Mouse (Mus musculus): ENCODE measurements around the gene Arhgap5. TPM values are rescaled to one million over a fixed set of nuclear protein-coding genes. Genes with fewer than 3 reads are reported as not detected.
A peak's percentile ranks its signal among the peaks of the same experiment; 100 is the strongest.

Arhgap5 gene
- total and polyA plus RNA-seq, 2 experiments from 2014 or later, result 34.6 to 74.0 TPM

DNA sequence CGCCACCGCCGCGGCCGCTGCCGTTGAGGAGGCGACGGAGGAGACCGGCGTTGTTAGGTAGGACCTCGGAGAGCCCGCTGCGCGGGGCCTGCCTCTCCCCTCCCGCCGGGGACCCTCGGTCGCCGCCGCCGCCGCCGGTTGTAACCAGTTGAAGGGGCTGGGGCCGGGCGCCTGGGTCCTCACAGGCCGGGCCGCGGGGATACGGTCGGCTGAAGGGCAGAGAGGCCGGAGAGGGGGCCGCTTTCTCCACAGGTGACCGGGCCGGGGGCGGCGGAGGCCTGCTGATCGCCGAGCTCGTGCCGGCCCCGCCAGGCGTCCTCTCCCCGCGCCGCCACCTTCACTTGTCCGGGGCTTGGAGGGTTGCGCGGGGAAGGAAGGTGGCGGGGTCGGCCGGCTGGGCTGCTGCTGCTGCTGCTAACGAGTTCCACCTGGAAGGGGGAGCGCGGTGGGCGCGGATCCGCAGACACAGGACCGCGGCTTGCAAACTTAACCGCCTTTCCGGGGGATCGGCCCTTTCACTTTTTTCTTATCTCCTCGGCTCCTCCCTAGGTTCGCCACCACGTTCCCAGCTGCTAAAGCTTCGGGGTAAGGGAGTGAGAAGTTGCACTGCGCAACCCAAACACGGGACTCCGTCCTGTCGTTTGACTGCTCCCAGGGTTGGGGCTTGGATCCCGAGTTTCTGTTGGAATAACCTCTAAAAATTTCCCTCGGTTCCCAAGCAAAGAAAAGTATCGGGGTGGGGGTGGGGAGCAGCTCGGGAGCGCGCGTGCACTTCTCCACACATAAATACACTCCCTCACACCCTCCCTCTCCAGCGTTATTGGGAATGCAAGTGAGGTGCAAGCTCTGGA is 784 bp downstream of the Arhgap5 start:
- DNase-seq (ENCODE audit: low spot score) (peak; percentile 52), ATAC-seq (ENCODE audit: low FRiP score) (peak; percentile 31; the same call in 1 of the 2 replicates)
- no peak for TF ChIP-seq CTCF (IDR thresholded peaks at IDR 0.05)
- no peaks in the 10 kb centered on the region for H3K27me3 ChIP-seq (ENCODE audit: insufficient read depth, low read length)
- H3K36me3 ChIP-seq (ENCODE audit: insufficient read depth, low read length), result no peaks in the 10 kb centered on the region
- under 1% methylated on average over 46 of the region's 78 CpGs for WGBS
- no peaks in the 10 kb centered on the region for H3K9me3 ChIP-seq (ENCODE audit: low read length)
- H3K4me2 ChIP-seq (ENCODE audit: low read depth, low read length, poor library complexity, severe bottlenecking), result peak overlapping the region; percentile 79
- H3K27ac ChIP-seq (ENCODE audit: low read depth, low read length), result peak overlapping the region; percentile 99
- peak overlapping the region; percentile 83 for H3K4me3 ChIP-seq (ENCODE audit: low read depth, low read length)
- H3K9ac ChIP-seq (replicated peaks; ENCODE audit: low read length, poor library complexity, severe bottlenecking), result peak overlapping the region; percentile 99
- peaks cover 3% of the 10 kb centered on the region; the same call in 1 of the 2 replicates for H3K4me1 ChIP-seq (ENCODE audit: insufficient read depth, low read length)

DNA sequence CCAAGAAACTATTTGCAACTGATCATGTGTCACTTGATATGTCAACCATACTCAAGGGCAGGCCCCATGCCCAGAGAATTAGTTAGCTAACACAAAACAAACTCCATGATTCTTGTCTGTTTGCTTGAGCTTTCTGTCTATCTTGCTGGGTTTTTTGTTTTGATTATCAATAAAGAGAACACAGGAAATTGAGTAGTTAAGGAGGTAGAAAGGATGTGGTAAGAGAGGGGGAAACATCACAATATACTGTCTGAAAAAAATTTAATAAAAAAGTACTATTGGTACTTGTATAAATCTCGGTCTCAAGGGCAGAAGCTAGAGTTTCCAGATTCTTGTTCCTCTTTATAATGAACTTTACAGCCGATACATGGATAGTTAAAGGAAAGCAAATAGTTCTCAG is 20.9 kb downstream of the Arhgap5 start:
- no peak overlapping the region for H3K27ac ChIP-seq (ENCODE audit: low read depth, low read length)
- 96% methylated on average over 2 of the region's 2 CpGs for WGBS
- H3K27me3 ChIP-seq (ENCODE audit: insufficient read depth, low read length), result no peaks in the 10 kb centered on the region
- H3K9me3 ChIP-seq (ENCODE audit: low read length), result no peaks in the 10 kb centered on the region
- no peak overlapping the region for H3K4me2 ChIP-seq (ENCODE audit: low read depth, low read length, poor library complexity, severe bottlenecking)
- no peak overlapping the region for H3K4me3 ChIP-seq (ENCODE audit: low read depth, low read length)
- H3K9ac ChIP-seq (replicated peaks; ENCODE audit: low read length, poor library complexity, severe bottlenecking), result no peak overlapping the region
- DNase-seq (ENCODE audit: low spot score), result no peak
- TF ChIP-seq CTCF (IDR thresholded peaks at IDR 0.05), result no peak
- H3K36me3 ChIP-seq (ENCODE audit: insufficient read depth, low read length), result no peaks in the 10 kb centered on the region
- ATAC-seq (ENCODE audit: low FRiP score), result no peak
- H3K4me1 ChIP-seq (ENCODE audit: insufficient read depth, low read length), result no peaks in the 10 kb centered on the region

DNA sequence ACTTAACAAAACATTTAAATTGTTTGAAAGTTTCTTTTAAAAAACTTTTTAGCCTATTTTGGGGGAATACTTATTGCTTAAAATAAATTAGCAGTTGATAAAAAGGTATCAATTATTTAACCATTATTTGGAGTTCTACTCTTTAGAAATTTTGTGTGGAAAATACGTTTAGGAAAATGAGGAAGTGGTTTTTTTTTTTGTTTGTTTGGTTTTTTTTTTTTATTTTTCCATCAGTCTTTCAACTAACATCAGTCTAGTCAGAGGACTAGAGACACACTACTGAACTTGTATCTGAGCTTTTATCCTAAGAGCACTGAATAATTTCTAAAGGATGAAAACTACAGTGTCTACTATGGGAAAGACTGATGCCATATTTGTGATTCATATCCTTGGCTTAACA is 21.7 kb downstream of the Arhgap5 start:
- TF ChIP-seq CTCF (IDR thresholded peaks at IDR 0.05), result no peak
- Histone ChIP-seq H3K4me3 (ENCODE audit: low read depth, low read length) (no peak overlapping the region), H3K4me1 (ENCODE audit: insufficient read depth, low read length) (no peaks in the 10 kb centered on the region), H3K9ac (replicated peaks; ENCODE audit: low read length, poor library complexity, severe bottlenecking) (no peak overlapping the region), H3K9me3 (ENCODE audit: low read length) (no peaks in the 10 kb centered on the region), H3K27ac (ENCODE audit: low read depth, low read length) (no peak overlapping the region), H3K4me2 (ENCODE audit: low read depth, low read length, poor library complexity, severe bottlenecking) (no peak overlapping the region), H3K36me3 (ENCODE audit: insufficient read depth, low read length) (no peaks in the 10 kb centered on the region), H3K27me3 (ENCODE audit: insufficient read depth, low read length) (no peaks in the 10 kb centered on the region)
- ATAC-seq (ENCODE audit: low FRiP score) (no peak), DNase-seq (ENCODE audit: low spot score) (no peak)
- WGBS, result 88% methylated on average over 1 of the region's 1 CpGs

DNA sequence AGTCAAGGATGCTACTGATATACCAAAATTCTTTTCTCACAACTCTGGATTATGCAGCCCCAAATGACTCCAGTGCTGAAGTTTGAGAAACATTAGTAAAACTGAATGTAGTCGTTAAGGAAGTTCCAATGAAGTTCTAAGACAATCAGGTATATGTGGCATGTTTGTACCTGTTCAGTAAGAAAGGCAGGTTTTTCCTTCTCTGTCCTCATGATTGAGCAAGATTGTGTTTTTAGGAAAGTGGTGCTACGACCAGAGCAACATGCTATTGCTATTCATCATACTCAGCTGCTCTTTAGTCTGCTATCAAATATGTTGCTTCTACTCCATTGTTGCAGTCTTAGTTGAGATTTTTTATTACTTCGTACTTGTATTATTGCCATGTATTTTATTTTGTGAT is 26.0 kb downstream of the Arhgap5 start:
- TF ChIP-seq CTCF (IDR thresholded peaks at IDR 0.05), result no peak
- H3K9ac ChIP-seq (replicated peaks; ENCODE audit: low read length, poor library complexity, severe bottlenecking), result no peak overlapping the region
- DNase-seq (ENCODE audit: low spot score) (no peak), ATAC-seq (ENCODE audit: low FRiP score) (no peak)
- no peaks in the 10 kb centered on the region for H3K36me3 ChIP-seq (ENCODE audit: insufficient read depth, low read length)
- 94% methylated on average over 3 of the region's 3 CpGs for WGBS
- H3K9me3 ChIP-seq (ENCODE audit: low read length), result no peaks in the 10 kb centered on the region
- no peak overlapping the region for H3K4me3 ChIP-seq (ENCODE audit: low read depth, low read length)
- H3K4me2 ChIP-seq (ENCODE audit: low read depth, low read length, poor library complexity, severe bottlenecking), result no peak overlapping the region
- no peak overlapping the region for H3K27ac ChIP-seq (ENCODE audit: low read depth, low read length)
- H3K4me1 ChIP-seq (ENCODE audit: insufficient read depth, low read length), result no peaks in the 10 kb centered on the region
- no peaks in the 10 kb centered on the region for H3K27me3 ChIP-seq (ENCODE audit: insufficient read depth, low read length)

DNA sequence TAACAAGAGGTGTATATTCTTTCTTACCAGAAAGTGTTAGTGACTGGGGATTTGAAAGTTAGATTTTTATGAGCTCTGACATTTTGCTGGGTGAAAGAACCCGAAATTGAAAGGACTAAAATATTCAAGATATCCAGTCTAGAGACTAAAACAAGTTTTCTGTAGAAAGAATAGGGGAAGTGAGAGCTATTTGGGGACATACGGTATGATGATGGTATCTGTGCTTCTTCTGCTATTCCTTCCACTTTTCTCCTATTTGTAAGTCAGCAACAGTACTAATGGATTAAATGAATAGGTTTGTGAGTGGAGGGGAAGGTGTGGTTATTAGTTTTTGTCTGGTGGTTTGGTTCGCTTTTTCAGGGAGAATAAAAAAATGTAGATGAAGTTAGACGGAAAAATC is 37.5 kb downstream of the Arhgap5 start:
- no peak for TF ChIP-seq CTCF (IDR thresholded peaks at IDR 0.05)
- no peaks in the 10 kb centered on the region for H3K9me3 ChIP-seq (ENCODE audit: low read length)
- no peaks in the 10 kb centered on the region for H3K4me1 ChIP-seq (ENCODE audit: insufficient read depth, low read length)
- H3K27ac ChIP-seq (ENCODE audit: low read depth, low read length), result no peak overlapping the region
- no peak for ATAC-seq (ENCODE audit: low FRiP score)
- WGBS, result 84% methylated on average over 4 of the region's 4 CpGs
- no peaks in the 10 kb centered on the region for H3K27me3 ChIP-seq (ENCODE audit: insufficient read depth, low read length)
- no peak overlapping the region for H3K4me3 ChIP-seq (ENCODE audit: low read depth, low read length)
- no peak overlapping the region for H3K4me2 ChIP-seq (ENCODE audit: low read depth, low read length, poor library complexity, severe bottlenecking)
- DNase-seq (ENCODE audit: low spot score), result no peak
- H3K9ac ChIP-seq (replicated peaks; ENCODE audit: low read length, poor library complexity, severe bottlenecking), result no peak overlapping the region
- no peaks in the 10 kb centered on the region for H3K36me3 ChIP-seq (ENCODE audit: insufficient read depth, low read length)

DNA sequence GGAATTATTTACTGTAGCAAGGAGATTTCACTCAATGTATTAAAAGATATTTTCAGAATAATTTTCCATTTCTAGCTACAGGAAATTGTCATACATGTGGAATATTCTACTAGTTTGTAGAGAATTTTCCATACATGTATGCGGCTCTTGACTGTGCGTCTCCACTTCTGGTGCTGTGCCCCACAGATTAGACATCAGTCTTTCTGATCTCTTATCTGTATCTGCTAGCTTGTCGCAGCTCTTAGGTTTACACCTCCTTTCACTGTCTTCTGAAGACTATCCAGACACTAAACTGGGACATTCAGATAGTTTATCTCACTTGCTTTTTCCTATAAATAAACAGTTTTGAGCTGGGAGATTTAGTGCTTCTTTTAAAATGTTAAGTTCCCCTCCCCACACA is 40.8 kb downstream of the Arhgap5 start:
- WGBS, result 96% methylated on average over 3 of the region's 3 CpGs
- Histone ChIP-seq H3K4me2 (ENCODE audit: low read depth, low read length, poor library complexity, severe bottlenecking) (no peak overlapping the region), H3K4me1 (ENCODE audit: insufficient read depth, low read length) (no peaks in the 10 kb centered on the region), H3K27ac (ENCODE audit: low read depth, low read length) (no peak overlapping the region), H3K4me3 (ENCODE audit: low read depth, low read length) (no peak overlapping the region), H3K9ac (replicated peaks; ENCODE audit: low read length, poor library complexity, severe bottlenecking) (no peak overlapping the region), H3K9me3 (ENCODE audit: low read length) (no peaks in the 10 kb centered on the region), H3K36me3 (ENCODE audit: insufficient read depth, low read length) (no peaks in the 10 kb centered on the region), H3K27me3 (ENCODE audit: insufficient read depth, low read length) (no peaks in the 10 kb centered on the region)
- ATAC-seq (ENCODE audit: low FRiP score) (no peak), DNase-seq (ENCODE audit: low spot score) (no peak)
- TF ChIP-seq CTCF (IDR thresholded peaks at IDR 0.05), result no peak

Measured in midbrain, postnatal 0 days (tissue).